Mouse (Mus musculus): ENCODE measurements around the gene Olfr123.

The Olfr123 gene

GRCm38 (mm10) chr17:37793229-37793628 is at the start of gene Olfr123:
Olfr123 (plus strand) TSS chr17:37793529.
- no peak for DNase-seq (ENCODE audit: low spot score)

GRCm38 (mm10) chr17:37768307-37768706 is 25.0 kb upstream of the Olfr123 start, which contains the start of gene Olfr122:
Olfr122 (plus strand) TSS chr17:37768607.
- no peak for DNase-seq (ENCODE audit: low spot score)

GRCm38 (mm10) chr17:37799588-37799987 is 6.3 kb downstream of the Olfr123 start, which contains the start of gene Olfr124:
Olfr124 (plus strand) TSS chr17:37799888.
- DNase-seq (ENCODE audit: low spot score): no peak

GRCm38 (mm10) chr17:37832649-37833048 is 39.3 kb downstream of the Olfr123 start, which contains the start of gene Olfr125:
Olfr125 (plus strand) TSS chr17:37832949.
- DNase-seq (ENCODE audit: low spot score): no peak

- DNase-seq (ENCODE audit: low spot score): no peak
These were observed 53.9 kb downstream of the Olfr123 start, which contains the start of gene Olfr126 for GRCm38 (mm10) chr17:37847183-37847582. Olfr126 (plus strand) TSS chr17:37847483.

Measured in embryo, embryonic 10.5 days (tissue).